Mouse (Mus musculus): Measurements from ENCODE around the gene Prcp. TPM values are rescaled to one million over a fixed set of nuclear protein-coding genes. Genes with fewer than 3 reads are reported as not detected.
"Not testable (repeated sequence)": the region's sequence is repeated elsewhere in the genome, so short reads cannot be mapped to it uniquely, and the experiment has no call there.

Gene Prcp
- polyA plus RNA-seq, 1 experiment = 36.1 TPM

- peaks cover 57% of the 10 kb centered on the region for H3K36me3 ChIP-seq (replicated peaks; ENCODE audit: low read length)
- H3K9me3 ChIP-seq = no peaks in the 10 kb centered on the region
- TF ChIP-seq GATA1 (IDR thresholded peaks at IDR 0.05; ENCODE audit: borderline replicate concordance, low read length) = no peak
- TF ChIP-seq FLI1 (IDR thresholded peaks at IDR 0.05; ENCODE audit: low read length) = no peak
- H3K4me1 ChIP-seq = no peaks in the 10 kb centered on the region
- H3K27me3 ChIP-seq (replicated peaks) = no peaks in the 10 kb centered on the region
- H3K4me3 ChIP-seq (replicated peaks) = no peak overlapping the region
Observed at GRCm38 (mm10) chr7:92920857-92921172, 46.5 kb downstream of the Prcp start.

GRCm38 (mm10) chr7:92932792-92933191 is 58.5 kb downstream of the Prcp start:
- Histone ChIP-seq H3K4me3 (replicated peaks) (no peak overlapping the region), H3K36me3 (replicated peaks; ENCODE audit: low read length) (peaks cover 33% of the 10 kb centered on the region), H3K4me1 (peaks cover 18% of the 10 kb centered on the region), H3K9me3 (no peaks in the 10 kb centered on the region), H3K27me3 (replicated peaks) (no peaks in the 10 kb centered on the region)
- TF ChIP-seq FLI1 (IDR thresholded peaks at IDR 0.05; ENCODE audit: low read length) = no peak
- TF ChIP-seq GATA1 (IDR thresholded peaks at IDR 0.05; ENCODE audit: borderline replicate concordance, low read length) = no peak

- H3K4me3 ChIP-seq (replicated peaks); H3K9me3 ChIP-seq; H3K27me3 ChIP-seq (replicated peaks): not testable (repeated sequence)
- H3K4me1 ChIP-seq = peaks cover 24% of the 10 kb centered on the region
- H3K36me3 ChIP-seq (replicated peaks; ENCODE audit: low read length) = peaks cover 29% of the 10 kb centered on the region
Observed at GRCm38 (mm10) chr7:92933308-92933948, 59.2 kb downstream of the Prcp start.

GRCm38 (mm10) chr7:92936747-92937146 is 62.5 kb downstream of the Prcp start:
- no peak overlapping the region for H3K4me3 ChIP-seq (replicated peaks)
- TF ChIP-seq GATA1 (IDR thresholded peaks at IDR 0.05; ENCODE audit: borderline replicate concordance, low read length) (no peak), FLI1 (IDR thresholded peaks at IDR 0.05; ENCODE audit: low read length) (no peak)
- peaks cover 21% of the 10 kb centered on the region for H3K4me1 ChIP-seq
- peaks cover 2% of the 10 kb centered on the region for H3K27me3 ChIP-seq (replicated peaks)
- peaks cover 14% of the 10 kb centered on the region for H3K36me3 ChIP-seq (replicated peaks; ENCODE audit: low read length)
- 0 out of 2 replicates have a peak, but pooled peaks cover 2% of the 10 kb centered on the region for H3K9me3 ChIP-seq

- no peak overlapping the region for H3K4me3 ChIP-seq (replicated peaks)
- peaks cover 2% of the 10 kb centered on the region for H3K27me3 ChIP-seq (replicated peaks)
- H3K4me1 ChIP-seq = peaks cover 14% of the 10 kb centered on the region
- peaks cover 4% of the 10 kb centered on the region for H3K36me3 ChIP-seq (replicated peaks; ENCODE audit: low read length)
- H3K9me3 ChIP-seq = 0 out of 2 replicates have a peak, but pooled peaks cover 2% of the 10 kb centered on the region
- no peak for TF ChIP-seq FLI1 (IDR thresholded peaks at IDR 0.05; ENCODE audit: low read length)
- TF ChIP-seq GATA1 (IDR thresholded peaks at IDR 0.05; ENCODE audit: borderline replicate concordance, low read length) = no peak
Observed at GRCm38 (mm10) chr7:92937955-92938354, 63.7 kb downstream of the Prcp start.

GRCm38 (mm10) chr7:92939776-92940175 is 65.5 kb downstream of the Prcp start:
- TF ChIP-seq FLI1 (IDR thresholded peaks at IDR 0.05; ENCODE audit: low read length) = no peak
- TF ChIP-seq GATA1 (IDR thresholded peaks at IDR 0.05; ENCODE audit: borderline replicate concordance, low read length) = no peak
- no peak overlapping the region for H3K4me3 ChIP-seq (replicated peaks)
- H3K27me3 ChIP-seq (replicated peaks) = peaks cover 2% of the 10 kb centered on the region
- 0 out of 2 replicates have a peak, but pooled peaks cover 2% of the 10 kb centered on the region for H3K9me3 ChIP-seq
- H3K36me3 ChIP-seq (replicated peaks; ENCODE audit: low read length) = no peaks in the 10 kb centered on the region
- peaks cover 11% of the 10 kb centered on the region for H3K4me1 ChIP-seq

- no peaks in the 10 kb centered on the region for H3K9me3 ChIP-seq
- no peaks in the 10 kb centered on the region for H3K36me3 ChIP-seq (replicated peaks; ENCODE audit: low read length)
- TF ChIP-seq GATA1 (IDR thresholded peaks at IDR 0.05; ENCODE audit: borderline replicate concordance, low read length) (no peak), FLI1 (IDR thresholded peaks at IDR 0.05; ENCODE audit: low read length) (no peak)
Observed at GRCm38 (mm10) chr7:92950775-92951174, 76.5 kb downstream of the Prcp start.

GRCm38 (mm10) chr7:92952210-92952609 is 77.9 kb downstream of the Prcp start:
- H3K27me3 ChIP-seq (replicated peaks) = no peaks in the 10 kb centered on the region
- H3K4me3 ChIP-seq (replicated peaks) = no peak overlapping the region
- peaks cover 6% of the 10 kb centered on the region for H3K4me1 ChIP-seq
- TF ChIP-seq GATA1 (IDR thresholded peaks at IDR 0.05; ENCODE audit: borderline replicate concordance, low read length) (no peak), FLI1 (IDR thresholded peaks at IDR 0.05; ENCODE audit: low read length) (no peak)
- H3K36me3 ChIP-seq (replicated peaks; ENCODE audit: low read length) = no peaks in the 10 kb centered on the region
- H3K9me3 ChIP-seq = no peaks in the 10 kb centered on the region

More at GRCm38 (mm10) chr7:92950775-92951174, 76.5 kb downstream of the Prcp start:
- Histone ChIP-seq H3K4me3 (replicated peaks) (no peak overlapping the region), H3K27me3 (replicated peaks) (no peaks in the 10 kb centered on the region), H3K4me1 (peaks cover 6% of the 10 kb centered on the region)

GRCm38 (mm10) chr7:92959758-92960157 is 85.5 kb downstream of the Prcp start:
- Histone ChIP-seq H3K4me3 (replicated peaks) (no peak overlapping the region), H3K27me3 (replicated peaks) (no peaks in the 10 kb centered on the region), H3K9me3 (no peaks in the 10 kb centered on the region), H3K36me3 (replicated peaks; ENCODE audit: low read length) (no peaks in the 10 kb centered on the region), H3K4me1 (peaks cover 4% of the 10 kb centered on the region; the same call in 1 of the 2 replicates)
- TF ChIP-seq GATA1 (IDR thresholded peaks at IDR 0.05; ENCODE audit: borderline replicate concordance, low read length) = no peak
- TF ChIP-seq FLI1 (IDR thresholded peaks at IDR 0.05; ENCODE audit: low read length) = no peak

GRCm38 (mm10) chr7:92961876-92962275 is 87.6 kb downstream of the Prcp start:
- peaks cover 4% of the 10 kb centered on the region; the same call in 1 of the 2 replicates for H3K4me1 ChIP-seq
- no peaks in the 10 kb centered on the region for H3K36me3 ChIP-seq (replicated peaks; ENCODE audit: low read length)
- no peak for TF ChIP-seq GATA1 (IDR thresholded peaks at IDR 0.05; ENCODE audit: borderline replicate concordance, low read length)
- no peak for TF ChIP-seq FLI1 (IDR thresholded peaks at IDR 0.05; ENCODE audit: low read length)
- H3K9me3 ChIP-seq = no peaks in the 10 kb centered on the region
- H3K4me3 ChIP-seq (replicated peaks) = peak overlapping the region; percentile 67
- no peaks in the 10 kb centered on the region for H3K27me3 ChIP-seq (replicated peaks)
